Mouse (Mus musculus) embryonic facial prominence, embryonic 11.5 days (tissue): ENCODE measurements at regions not wholly inside any gene's neighbourhood (a gene's known extent, or its start where the extent isn't known, plus 50 kb on each side); places are given as distances from the start of the nearest gene placed in this dataset.

ENCODE experiments used
- ATAC-seq: fragments of 200-750 bp; cut with Nextera tagmentation; replicated peaks from 2 replicates; pipeline ENCODE4 v1.8.0; 2017; ENCODE audit warnings: low read depth; ENCODE audit not compliant: insufficient number of reproducible peaks, low FRiP score, low TSS enrichment
- DNase-seq: peaks from one replicate; pipeline ENCODE4 v3.0.0-alpha.2; 2015; ENCODE audit warnings: low spot score
- H3K27ac ChIP-seq: fragments of 300-500 bp; sonication (generic); replicated peaks from 2 replicates; pipeline ENCODE4 v1.5.1; 2014; ENCODE audit warnings: mild to moderate bottlenecking, low read depth, low read length, control low read depth
- H3K27me3 ChIP-seq: fragments of 300-500 bp; sonication (generic); 2 replicates; pipeline ENCODE4 v1.6.1; 2014; ENCODE audit warnings: mild to moderate bottlenecking, low read length, moderate library complexity, mixed read lengths; ENCODE audit not compliant: control insufficient read depth, insufficient read depth
- H3K36me3 ChIP-seq: fragments of 300-500 bp; sonication (generic); replicated peaks from 2 replicates; pipeline ENCODE4 v1.6.1; 2014; ENCODE audit warnings: low read depth, mild to moderate bottlenecking, low read length, moderate library complexity, mixed read lengths; ENCODE audit not compliant: control insufficient read depth, insufficient read depth
- H3K4me1 ChIP-seq: fragments of 300-500 bp; sonication (generic); 2 replicates; pipeline ENCODE4 v1.6.1; 2014; ENCODE audit warnings: low read length, mixed read lengths; ENCODE audit not compliant: control insufficient read depth, insufficient read depth
- H3K4me2 ChIP-seq: fragments of 300-500 bp; sonication (generic); 2 replicates; pipeline ENCODE4 v1.6.1; 2014; ENCODE audit warnings: low read depth, mild to moderate bottlenecking, control low read depth, low read length, moderate library complexity
- H3K4me3 ChIP-seq: fragments of 300-500 bp; sonication (generic); 2 replicates; pipeline ENCODE4 v1.5.1; 2014; ENCODE audit warnings: low read depth, low read length, control low read depth
- H3K9ac ChIP-seq: fragments of 300-500 bp; sonication (generic); replicated peaks from 2 replicates; pipeline ENCODE4 v1.6.1; 2014; ENCODE audit warnings: mild to moderate bottlenecking, control low read depth, low read length
- H3K9me3 ChIP-seq: fragments of 300-500 bp; sonication (generic); replicated peaks from 2 replicates; pipeline ENCODE4 v1.6.1; 2016; ENCODE audit warnings: mild to moderate bottlenecking, low read length, inconsistent platforms, mixed read lengths; ENCODE audit not compliant: control insufficient read depth
- WGBS: fragments of 180-500 bp; shearing (Covaris S2); extraction: QIAGEN DNeasy Blood & Tissue Kit; methylation state at CpG from one replicate; pipeline ENCODE4 v1.1.7; 2014; 5-methylcytosine and 5-hydroxymethylcytosine counted together

- Histone ChIP-seq H3K27ac (no peak overlapping the region), H3K27me3 (no peaks in the 10 kb centered on the region), H3K4me1 (no peaks in the 10 kb centered on the region), H3K4me2 (no peak overlapping the region), H3K4me3 (no peak overlapping the region), H3K9me3 (no peaks in the 10 kb centered on the region), H3K36me3 (no peaks in the 10 kb centered on the region), H3K9ac (no peak overlapping the region)
- WGBS: 31% methylated on average over 4 of the region's 4 CpGs
- DNase-seq: no peak
- ATAC-seq: no peak
These were observed 138.1 kb upstream of the Nt5c1b start for GRCm38 (mm10) chr12:10231683-10232082.

DNA sequence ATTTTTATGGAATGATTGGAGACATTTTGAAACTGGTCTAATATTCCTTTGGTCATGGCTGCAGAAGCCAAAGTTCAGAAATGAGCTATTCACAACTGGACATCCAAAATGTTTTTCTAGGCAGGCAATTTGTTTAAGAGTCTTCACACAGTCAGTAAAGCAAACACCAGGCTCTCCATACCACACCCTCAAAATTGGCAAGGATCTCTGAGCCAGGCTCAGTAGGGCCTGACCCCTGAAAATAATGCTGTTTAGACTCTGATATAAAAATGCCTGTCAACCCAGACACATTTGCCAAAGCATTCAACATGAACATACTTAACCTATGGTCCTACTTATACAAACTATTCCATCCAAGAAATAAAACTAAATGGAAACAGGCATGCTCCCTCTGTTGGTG lies 121.7 kb upstream of the Nt5c1b start:
- H3K9ac ChIP-seq: no peak overlapping the region
- no peaks in the 10 kb centered on the region for H3K9me3 ChIP-seq
- DNase-seq: no peak
- H3K36me3 ChIP-seq: no peaks in the 10 kb centered on the region
- ATAC-seq: no peak
- H3K27me3 ChIP-seq: no peaks in the 10 kb centered on the region
- no peak overlapping the region for H3K4me2 ChIP-seq
- H3K4me3 ChIP-seq: no peak overlapping the region
- H3K4me1 ChIP-seq: no peaks in the 10 kb centered on the region
- H3K27ac ChIP-seq: no peak overlapping the region

DNA sequence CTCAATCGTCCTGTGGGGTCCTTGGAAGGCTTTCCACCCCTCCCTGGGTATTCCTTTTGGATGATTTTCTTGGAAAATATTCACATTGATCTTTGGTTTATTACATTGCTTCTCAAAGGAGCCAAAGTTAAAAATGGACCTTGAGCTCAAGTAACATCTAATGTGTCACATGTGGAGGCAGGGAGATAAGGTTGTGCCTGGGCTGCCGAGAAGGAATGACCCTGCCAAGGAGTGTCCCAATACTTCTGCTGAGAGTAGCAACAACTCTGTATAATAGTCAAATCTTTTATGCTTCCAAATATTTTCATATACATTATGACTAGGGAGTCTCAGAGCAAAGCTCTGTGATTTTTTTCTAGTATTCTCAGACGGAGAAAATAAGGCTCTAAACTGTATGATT lies 113.4 kb upstream of the Nt5c1b start:
- Histone ChIP-seq H3K9ac (no peak overlapping the region), H3K27ac (no peak overlapping the region), H3K27me3 (no peaks in the 10 kb centered on the region), H3K4me3 (no peak overlapping the region), H3K4me1 (no peaks in the 10 kb centered on the region), H3K9me3 (no peaks in the 10 kb centered on the region), H3K4me2 (no peak overlapping the region), H3K36me3 (no peaks in the 10 kb centered on the region)
- DNase-seq (no peak), ATAC-seq (no peak)
- WGBS: 70% methylated on average over 3 of the region's 3 CpGs

GRCm38 (mm10) chr12:10266201-10266600 lies 103.6 kb upstream of the Nt5c1b start:
- Histone ChIP-seq H3K4me2 (no peak overlapping the region), H3K4me3 (no peak overlapping the region), H3K36me3 (no peaks in the 10 kb centered on the region), H3K27ac (no peak overlapping the region), H3K9ac (no peak overlapping the region), H3K27me3 (no peaks in the 10 kb centered on the region), H3K4me1 (no peaks in the 10 kb centered on the region), H3K9me3 (no peaks in the 10 kb centered on the region)
- DNase-seq: no peak
- ATAC-seq: no peak
- WGBS: 37% methylated on average over 1 of the region's 1 CpGs

GRCm38 (mm10) chr12:10272038-10272437 lies 97.7 kb upstream of the Nt5c1b start:
- Histone ChIP-seq H3K9me3 (no peaks in the 10 kb centered on the region), H3K4me1 (no peaks in the 10 kb centered on the region), H3K27ac (no peak overlapping the region), H3K27me3 (no peaks in the 10 kb centered on the region), H3K36me3 (no peaks in the 10 kb centered on the region), H3K4me3 (no peak overlapping the region), H3K9ac (no peak overlapping the region), H3K4me2 (no peak overlapping the region)
- WGBS: 82% methylated on average over 5 of the region's 5 CpGs
- DNase-seq: no peak
- ATAC-seq: no peak

- H3K9me3 ChIP-seq: no peaks in the 10 kb centered on the region
- no peaks in the 10 kb centered on the region for H3K36me3 ChIP-seq
- H3K9ac ChIP-seq: no peak overlapping the region
- H3K27me3 ChIP-seq: no peaks in the 10 kb centered on the region
- DNase-seq (no peak), ATAC-seq (no peak)
- no peak overlapping the region for H3K4me2 ChIP-seq
- H3K27ac ChIP-seq: no peak overlapping the region
- no peaks in the 10 kb centered on the region for H3K4me1 ChIP-seq
- 72% methylated on average over 1 of the region's 1 CpGs for WGBS
- H3K4me3 ChIP-seq: no peak overlapping the region
These were observed 94.5 kb upstream of the Nt5c1b start for GRCm38 (mm10) chr12:10275226-10275625.

DNA sequence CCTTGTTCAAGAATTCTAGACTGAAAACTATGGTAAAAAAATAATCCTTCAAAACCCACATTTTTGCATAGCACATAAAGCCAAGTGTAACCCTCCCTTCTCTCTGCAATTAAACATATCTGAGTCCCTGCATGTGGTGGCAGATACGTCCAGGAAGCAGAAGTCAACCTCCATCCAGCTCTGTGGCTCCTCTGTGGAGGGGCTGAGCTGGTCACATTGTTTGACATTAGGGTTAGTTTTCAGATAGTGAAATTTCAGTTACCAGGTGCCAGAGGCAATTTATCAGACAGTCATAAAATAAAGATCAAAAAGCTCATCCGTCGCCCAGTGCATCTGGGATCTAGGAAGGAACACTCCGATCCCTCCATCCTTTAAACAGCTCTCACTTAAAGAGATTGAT lies 77.1 kb upstream of the Nt5c1b start:
- no peak overlapping the region for H3K27ac ChIP-seq
- no peaks in the 10 kb centered on the region for H3K4me1 ChIP-seq
- ATAC-seq (no peak), DNase-seq (no peak)
- H3K9me3 ChIP-seq: no peaks in the 10 kb centered on the region
- no peaks in the 10 kb centered on the region for H3K36me3 ChIP-seq
- H3K4me2 ChIP-seq: no peak overlapping the region
- H3K27me3 ChIP-seq: no peaks in the 10 kb centered on the region
- WGBS: 64% methylated on average over 4 of the region's 4 CpGs
- no peak overlapping the region for H3K9ac ChIP-seq
- no peak overlapping the region for H3K4me3 ChIP-seq

- Histone ChIP-seq H3K4me3 (no peak overlapping the region), H3K27me3 (no peaks in the 10 kb centered on the region), H3K9me3 (no peaks in the 10 kb centered on the region), H3K27ac (no peak overlapping the region), H3K4me2 (no peak overlapping the region), H3K4me1 (no peaks in the 10 kb centered on the region), H3K36me3 (no peaks in the 10 kb centered on the region), H3K9ac (no peak overlapping the region)
- DNase-seq (no peak), ATAC-seq (no peak)
These were observed 63.8 kb upstream of the Nt5c1b start for GRCm38 (mm10) chr12:10305970-10306369.
